Mouse (Mus musculus) forebrain, postnatal 0 days (tissue): ENCODE data around the gene Ubqln4. TPM values are rescaled to one million over a fixed set of nuclear protein-coding genes. Genes with fewer than 3 reads are reported as not detected.

Experiments
- ATAC-seq: fragments of 200-750 bp; cut with Nextera tagmentation; 2 replicates; pipeline ENCODE4 v1.8.0; 2017; ENCODE audit warnings: mild to moderate bottlenecking, moderate library complexity
- DNase-seq: peaks from one replicate; pipeline ENCODE4 v3.0.0-alpha.2; 2015
- H3K27ac ChIP-seq: fragments of 300-500 bp; sonication (generic); 2 replicates; pipeline ENCODE4 v1.5.1; 2014; ENCODE audit warnings: low read depth, mild to moderate bottlenecking, antibody characterized with exemption, low read length, moderate library complexity, mixed read lengths
- H3K27me3 ChIP-seq: fragments of 300-500 bp; sonication (generic); 2 replicates; pipeline ENCODE4 v1.6.1; 2014; ENCODE audit warnings: mild to moderate bottlenecking, low read length, mixed read lengths; ENCODE audit not compliant: insufficient read depth
- H3K36me3 ChIP-seq: fragments of 300-500 bp; sonication (generic); 2 replicates; pipeline ENCODE4 v1.6.1; 2014; ENCODE audit warnings: mild to moderate bottlenecking, moderate library complexity; ENCODE audit not compliant: insufficient read depth
- H3K4me1 ChIP-seq: fragments of 300-500 bp; sonication (generic); 2 replicates; pipeline ENCODE4 v1.6.1; 2014; ENCODE audit warnings: antibody characterized with exemption; ENCODE audit not compliant: insufficient read depth
- H3K4me2 ChIP-seq: fragments of 300-500 bp; sonication (generic); 2 replicates; pipeline ENCODE4 v1.6.1; 2014; ENCODE audit warnings: low read depth, mild to moderate bottlenecking, moderate library complexity
- H3K4me3 ChIP-seq: fragments of 300-500 bp; sonication (generic); 2 replicates; pipeline ENCODE4 v1.5.1; 2014; ENCODE audit warnings: low read depth, low read length, mixed read lengths
- H3K9ac ChIP-seq: fragments of 300-500 bp; sonication (generic); 2 replicates; pipeline ENCODE4 v1.6.1; 2014; ENCODE audit warnings: mild to moderate bottlenecking
- H3K9me3 ChIP-seq: fragments of 300-500 bp; sonication (generic); 2 replicates; pipeline ENCODE4 v1.6.1; 2016; ENCODE audit warnings: low read length
- CTCF ChIP-seq: sonication (generic); IDR thresholded peaks from 2 replicates; pipeline ENCODE4 v1.5.1; 2016; ENCODE audit warnings: antibody characterized with exemption, control low read depth, low read depth
- WGBS: fragments of 180-500 bp; shearing (Covaris S2); extraction: QIAGEN DNeasy Blood & Tissue Kit; methylation state at CpG from one replicate; pipeline ENCODE4 v1.1.7; 2014; 5-methylcytosine and 5-hydroxymethylcytosine counted together
- polyA plus RNA-seq: library from polyadenylated mRNA; unstranded; fragments of >200 nt; fragmentation: Nextera tagmentation; extraction: Ambion mirVana; gene quantifications from 2 replicates; pipeline ENCODE4 v1.2.1, GENCODE M21; 2015
- total RNA-seq: library from RNA; depleted of rRNA; stranded (reverse); fragments of >200 nt; gene quantifications from 2 replicates; pipeline ENCODE4 v1.2.3, GENCODE M21; 2014

Ubqln4 gene
- total and polyA plus RNA-seq, 2 experiments from 2014 or later = 30.8 to 116 TPM

DNA sequence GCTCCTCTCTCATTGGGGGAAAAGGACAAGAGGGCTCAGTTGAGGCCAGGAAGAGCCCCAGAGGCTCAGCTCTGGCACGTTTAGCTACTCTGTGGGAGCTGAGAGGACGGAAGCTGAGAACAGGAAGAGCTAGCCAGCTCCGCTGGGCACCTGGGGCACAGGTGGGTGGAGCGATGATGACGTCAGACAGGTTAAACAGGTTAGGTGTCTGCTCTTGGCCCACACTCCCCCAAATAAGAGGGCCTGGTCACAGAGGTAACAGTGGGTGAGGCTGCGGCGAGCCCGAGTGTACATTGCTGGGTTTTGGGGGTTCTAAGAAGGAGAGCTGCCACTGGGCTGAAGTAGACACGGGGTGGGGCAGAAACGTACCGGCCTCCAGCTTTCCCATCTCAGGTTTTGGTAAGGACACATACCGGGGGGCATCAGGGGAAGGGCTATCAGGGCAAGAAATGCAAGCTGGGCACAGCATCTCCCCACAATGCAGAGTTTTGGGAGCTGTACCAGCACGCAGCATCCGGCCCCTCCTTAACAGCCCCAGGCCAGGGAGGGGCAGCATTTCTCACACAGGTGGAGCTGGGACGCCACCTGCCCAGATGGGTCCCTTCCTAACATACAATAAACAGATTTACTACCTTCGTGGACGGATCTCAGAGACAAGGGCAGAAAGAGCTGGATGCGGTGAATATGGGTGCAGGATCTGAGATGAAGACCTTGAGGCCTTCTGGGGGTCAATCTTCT lies 5.2 kb upstream of the Ubqln4 start, which contains the start of gene Rab25:
Gene Rab25 (minus strand): TSS at position 121 of the 738 bp plus-strand sequence.
- WGBS = 53% methylated on average over 18 of the region's 18 CpGs
- no peak within 1 kb of the TSS for H3K4me3 ChIP-seq
- TF ChIP-seq CTCF = no peak
- H3K4me2 ChIP-seq = no peak within 1 kb of the TSS
- H3K27ac ChIP-seq = no peak within 1 kb of the TSS
- ATAC-seq (no peak), DNase-seq (no peak)
- H3K9ac ChIP-seq = no peak within 1 kb of the TSS
- H3K9me3 ChIP-seq = no peaks in the 10 kb centered on the region
- peaks cover 5% of the 10 kb centered on the region; the same call in 1 of the 2 replicates for H3K4me1 ChIP-seq
- H3K36me3 ChIP-seq = no peaks in the 10 kb centered on the region
- H3K27me3 ChIP-seq = no peaks in the 10 kb centered on the region

DNA sequence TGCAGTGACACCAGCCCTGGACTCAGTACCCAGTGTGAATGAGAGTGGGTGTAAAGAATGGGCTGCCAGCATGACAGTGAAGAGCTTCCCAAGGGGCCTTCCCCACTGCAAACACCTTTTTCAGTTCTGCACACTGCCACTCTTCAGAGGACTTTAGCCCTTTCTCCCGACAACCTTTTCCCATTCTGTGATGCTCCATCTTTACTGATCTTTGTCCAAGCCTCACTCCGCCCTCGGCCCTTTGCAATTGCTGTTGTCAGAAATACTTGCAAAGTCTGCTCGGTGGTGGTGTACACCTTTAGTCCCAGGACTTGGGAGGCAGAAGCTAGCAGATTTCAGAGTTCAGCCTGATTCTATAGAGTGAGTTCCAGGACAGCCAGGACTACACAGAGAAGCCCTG lies 2.0 kb upstream of the Ubqln4 start:
- DNase-seq (no peak), ATAC-seq (no peak)
- peaks cover 12% of the 10 kb centered on the region; the same call in 1 of the 2 replicates for H3K4me1 ChIP-seq
- TF ChIP-seq CTCF = no peak
- H3K9ac ChIP-seq = no peak overlapping the region
- no peak overlapping the region for H3K4me3 ChIP-seq
- H3K27me3 ChIP-seq = no peaks in the 10 kb centered on the region
- no peaks in the 10 kb centered on the region for H3K9me3 ChIP-seq
- H3K36me3 ChIP-seq = peaks cover 4% of the 10 kb centered on the region
- no peak overlapping the region for H3K27ac ChIP-seq
- 82% methylated on average over 4 of the region's 4 CpGs for WGBS
- H3K4me2 ChIP-seq = no peak overlapping the region

DNA sequence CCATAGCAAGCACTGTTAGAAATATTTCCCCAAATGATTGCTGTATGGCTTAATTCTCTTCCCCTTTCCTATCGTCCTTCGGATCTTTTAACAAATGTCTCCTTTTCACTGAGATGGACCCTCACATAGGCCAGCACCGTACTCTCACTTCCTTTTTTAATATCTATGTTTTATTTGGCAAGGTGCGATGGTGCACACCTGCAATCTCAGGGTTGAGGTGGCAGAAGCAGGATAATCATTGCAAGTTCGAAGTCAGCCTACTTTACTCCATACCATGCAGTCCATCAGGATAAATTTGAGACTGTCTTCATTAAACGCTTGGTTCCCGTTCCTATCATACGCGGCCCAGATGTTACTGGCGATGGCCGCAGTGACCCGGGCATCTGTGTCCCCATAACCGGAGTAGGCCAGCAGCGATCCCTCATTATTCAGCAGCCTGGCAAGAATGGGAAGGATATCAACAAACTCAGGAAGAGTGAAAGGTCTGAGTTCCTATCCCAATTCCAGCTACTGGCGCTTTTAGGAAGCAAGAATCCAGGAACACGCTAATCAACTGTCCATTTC lies 1.4 kb upstream of the Ubqln4 start:
- peak overlapping the region; percentile 90 for H3K4me2 ChIP-seq
- peaks cover 12% of the 10 kb centered on the region; the same call in 1 of the 2 replicates for H3K4me1 ChIP-seq
- peak overlapping the region; percentile 92 for H3K9ac ChIP-seq
- H3K27me3 ChIP-seq = no peaks in the 10 kb centered on the region
- peaks cover 10% of the 10 kb centered on the region for H3K36me3 ChIP-seq
- ATAC-seq = no peak
- 27% methylated on average over 16 of the region's 16 CpGs for WGBS
- DNase-seq = no peak
- peak overlapping the region; percentile 81 for H3K27ac ChIP-seq
- no peak for TF ChIP-seq CTCF
- H3K9me3 ChIP-seq = no peaks in the 10 kb centered on the region
- H3K4me3 ChIP-seq = peak overlapping the region; percentile 85

DNA sequence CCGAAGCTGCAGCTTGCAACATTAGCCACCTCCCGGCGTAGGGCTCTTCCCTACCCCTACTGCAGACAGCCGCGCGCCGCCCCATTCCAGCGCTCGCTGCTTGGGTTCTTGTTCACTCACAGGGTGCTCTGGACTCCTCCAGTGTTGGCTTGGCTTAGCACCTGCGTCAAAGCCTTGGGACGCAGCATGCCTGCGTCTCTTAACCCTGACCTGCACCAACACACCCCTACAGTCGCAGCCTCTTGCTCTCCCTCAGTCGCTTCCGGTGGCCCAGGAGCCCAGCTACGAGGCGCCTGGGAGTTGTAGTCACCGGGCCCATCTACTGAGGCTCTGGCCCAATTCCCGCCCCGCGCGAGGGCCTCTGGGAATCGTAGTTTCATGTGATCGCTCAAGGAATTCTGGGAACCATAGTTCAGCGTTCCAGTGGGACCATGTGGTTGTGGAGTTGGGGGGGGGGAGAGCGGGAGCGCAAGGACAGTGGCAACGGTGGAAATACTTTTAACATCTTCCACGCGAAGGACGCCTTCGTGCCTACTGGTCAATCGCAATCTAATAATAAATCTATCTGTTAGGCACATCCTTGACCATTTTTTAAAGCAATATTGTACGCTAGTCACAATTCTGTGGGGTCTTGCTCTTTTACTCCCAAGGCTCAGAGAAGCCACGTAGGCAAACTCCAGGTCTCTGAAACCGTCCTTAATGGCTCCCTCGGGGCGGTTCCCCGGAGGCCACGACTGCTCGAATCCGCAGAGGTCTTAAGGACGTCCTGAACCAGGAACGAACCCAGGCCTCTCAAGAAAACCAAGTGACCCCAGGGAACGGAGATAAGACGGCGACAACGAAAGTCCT lies 658 bp upstream of the Ubqln4 start, which contains the start of gene Lamtor2:
Gene Lamtor2 (minus strand): TSS at position 399 of the 849 bp plus-strand sequence.
- H3K4me3 ChIP-seq = peak within 1 kb of the TSS; percentile 85
- no peaks in the 10 kb centered on the region for H3K9me3 ChIP-seq
- no peak for TF ChIP-seq CTCF
- peak within 1 kb of the TSS; percentile 90 for H3K4me2 ChIP-seq
- ATAC-seq (peak; percentile 93), DNase-seq (peak; percentile 99)
- peaks cover 14% of the 10 kb centered on the region for H3K36me3 ChIP-seq
- peak within 1 kb of the TSS; percentile 96 for H3K27ac ChIP-seq
- under 1% methylated on average over 48 of the region's 48 CpGs for WGBS
- no peaks in the 10 kb centered on the region for H3K27me3 ChIP-seq
- H3K9ac ChIP-seq = peak within 1 kb of the TSS; percentile 92
- H3K4me1 ChIP-seq = peaks cover 12% of the 10 kb centered on the region; the same call in 1 of the 2 replicates

DNA sequence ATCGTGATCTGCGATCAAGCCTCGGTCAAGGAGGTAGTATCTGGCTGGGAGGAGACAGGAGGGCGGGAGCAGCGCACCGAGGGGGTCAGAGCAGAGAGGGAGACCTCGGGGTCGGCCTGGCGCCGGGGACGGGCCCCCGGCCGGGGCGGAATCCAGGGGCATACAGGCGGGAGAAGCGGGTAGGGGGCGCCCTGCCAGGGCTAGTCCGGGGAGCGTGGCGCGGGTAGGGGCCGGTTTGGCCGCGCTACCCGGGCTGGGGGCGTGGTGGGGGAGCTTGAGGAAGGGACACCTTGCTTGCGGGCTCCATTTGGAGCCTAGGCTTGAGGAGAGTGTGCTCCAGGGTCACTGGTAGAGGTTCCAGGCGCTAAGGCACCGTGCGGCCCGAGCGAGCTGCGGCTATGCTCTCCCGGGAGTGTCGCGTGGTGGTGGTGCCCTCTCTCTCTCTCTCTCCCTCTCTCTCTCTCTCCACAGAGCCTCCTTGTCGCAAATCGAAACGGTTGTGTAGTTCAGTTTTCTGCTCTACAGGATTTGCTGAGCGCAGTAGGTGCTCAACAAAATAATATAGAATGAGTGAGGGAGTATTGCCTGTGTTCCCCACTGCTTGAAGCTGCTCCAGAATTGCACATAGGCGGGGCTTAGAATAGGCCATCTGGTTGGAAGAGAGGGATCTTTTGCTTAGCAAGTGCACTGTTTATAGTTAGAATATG lies 475 bp downstream of the Ubqln4 start:
- peak; percentile 19 for ATAC-seq
- Histone ChIP-seq H3K27me3 (no peaks in the 10 kb centered on the region), H3K36me3 (peaks cover 26% of the 10 kb centered on the region), H3K27ac (peak overlapping the region; percentile 96), H3K4me3 (peak overlapping the region; percentile 85), H3K9me3 (no peaks in the 10 kb centered on the region), H3K9ac (peak overlapping the region; percentile 92), H3K4me2 (peak overlapping the region; percentile 90), H3K4me1 (peaks cover 12% of the 10 kb centered on the region; the same call in 1 of the 2 replicates)
- DNase-seq = peak; percentile 78
- peak; percentile 37; the same call in 1 of the 2 replicates for TF ChIP-seq CTCF
- WGBS = under 1% methylated on average over 40 of the region's 41 CpGs

DNA sequence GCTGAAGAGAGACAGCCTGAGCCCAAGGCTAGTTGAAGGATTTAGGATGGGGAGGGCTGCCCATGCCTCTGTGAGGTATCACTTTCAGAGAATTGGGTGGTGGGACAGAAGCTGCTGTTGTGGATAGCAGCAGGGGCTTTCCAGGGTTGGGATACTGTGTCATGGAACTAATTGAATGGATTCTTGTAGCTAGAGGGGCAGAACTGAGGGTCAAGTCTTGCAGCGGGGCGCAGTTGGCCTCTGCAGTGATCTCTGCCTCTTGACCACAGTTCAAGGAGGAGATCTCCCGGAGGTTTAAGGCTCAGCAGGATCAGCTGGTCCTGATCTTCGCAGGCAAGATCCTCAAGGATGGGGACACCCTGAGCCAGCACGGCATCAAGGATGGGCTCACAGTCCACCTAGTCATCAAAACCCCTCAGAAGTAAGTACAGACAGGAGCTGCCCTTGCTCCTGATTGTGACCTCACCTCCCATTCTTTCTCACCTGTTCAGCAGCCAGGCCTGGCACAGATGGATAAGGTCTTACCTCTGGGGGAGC lies 1.6 kb downstream of the Ubqln4 start:
- WGBS = 92% methylated on average over 5 of the region's 5 CpGs
- Histone ChIP-seq H3K9ac (no peak overlapping the region), H3K4me3 (no peak overlapping the region; the same call in 1 of the 2 replicates), H3K4me1 (peaks cover 12% of the 10 kb centered on the region; the same call in 1 of the 2 replicates), H3K9me3 (no peaks in the 10 kb centered on the region), H3K27ac (no peak overlapping the region), H3K4me2 (peak overlapping the region; percentile 90; the same call in 1 of the 2 replicates), H3K36me3 (peaks cover 37% of the 10 kb centered on the region), H3K27me3 (no peaks in the 10 kb centered on the region)
- no peak for TF ChIP-seq CTCF
- DNase-seq (no peak), ATAC-seq (no peak)
